Mouse (Mus musculus) forebrain, embryonic 12.5 days (tissue): Measurements from ENCODE around the gene Rab39. TPM values are rescaled to one million over a fixed set of nuclear protein-coding genes. Genes with fewer than 3 reads are reported as not detected.

ENCODE experiments used
- ATAC-seq: fragments of 200-750 bp; cut with Nextera tagmentation; 2 replicates; pipeline ENCODE4 v1.8.0; 2017; ENCODE audit warnings: moderate TSS enrichment; ENCODE audit not compliant: low FRiP score
- H3K27ac ChIP-seq: fragments of 300-500 bp; sonication (generic); 2 replicates; pipeline ENCODE4 v1.5.1; 2016; ENCODE audit warnings: mild to moderate bottlenecking
- H3K27me3 ChIP-seq: fragments of 300-500 bp; sonication (generic); 2 replicates; pipeline ENCODE4 v1.6.1; 2016; ENCODE audit warnings: mild to moderate bottlenecking
- H3K36me3 ChIP-seq: fragments of 300-500 bp; sonication (generic); replicated peaks from 2 replicates; pipeline ENCODE4 v1.6.1; 2016; ENCODE audit warnings: mild to moderate bottlenecking
- H3K4me1 ChIP-seq: fragments of 300-500 bp; sonication (generic); 2 replicates; pipeline ENCODE4 v1.6.1; 2016
- H3K4me2 ChIP-seq: fragments of 300-500 bp; sonication (generic); 2 replicates; pipeline ENCODE4 v1.6.1; 2016; ENCODE audit warnings: mild to moderate bottlenecking, moderate library complexity
- H3K4me3 ChIP-seq: fragments of 300-500 bp; sonication (generic); replicated peaks from 2 replicates; pipeline ENCODE4 v1.5.1; 2016; ENCODE audit warnings: mild to moderate bottlenecking
- H3K9ac ChIP-seq: fragments of 300-500 bp; sonication (generic); 2 replicates; pipeline ENCODE4 v1.6.1; 2016; ENCODE audit warnings: mild to moderate bottlenecking
- H3K9me3 ChIP-seq: fragments of 300-500 bp; sonication (generic); 2 replicates; pipeline ENCODE4 v1.6.1; 2016
- WGBS: fragments of 180-500 bp; shearing (Covaris S2); methylation state at CpG from one replicate; pipeline ENCODE4 v1.1.7; 2016; 5-methylcytosine and 5-hydroxymethylcytosine counted together
- polyA plus RNA-seq: library from polyadenylated mRNA; unstranded; fragments of >200 nt; fragmentation: Nextera tagmentation; extraction: Ambion mirVana; gene quantifications from 2 replicates; pipeline ENCODE4 v1.2.1, GENCODE M21; 2016

Gene Rab39
- 3.6 and 4.1 TPM in 2 replicates for polyA plus RNA-seq

GRCm38 (mm10) chr9:53705992-53706696 is at the start of gene Rab39:
Gene Rab39, minus strand, starts transcription at chr9:53706232.
- H3K27me3 ChIP-seq: no peaks in the 10 kb centered on the region
- H3K9me3 ChIP-seq: no peaks in the 10 kb centered on the region
- peaks cover 6% of the 10 kb centered on the region; the same call in 1 of the 2 replicates for H3K4me1 ChIP-seq
- no peak within 1 kb of the TSS for H3K27ac ChIP-seq
- ATAC-seq: peak; percentile 94
- H3K4me2 ChIP-seq: peak within 1 kb of the TSS; percentile 72
- H3K9ac ChIP-seq: peak within 1 kb of the TSS; percentile 59
- WGBS: under 1% methylated on average over 49 of the region's 49 CpGs
- H3K36me3 ChIP-seq: no peaks in the 10 kb centered on the region
- peak within 1 kb of the TSS; percentile 69 for H3K4me3 ChIP-seq

- H3K27ac ChIP-seq: no peak overlapping the region
- H3K4me2 ChIP-seq: no peak overlapping the region
- H3K9me3 ChIP-seq: no peaks in the 10 kb centered on the region
- H3K27me3 ChIP-seq: no peaks in the 10 kb centered on the region
- no peak overlapping the region for H3K4me3 ChIP-seq
- no peaks in the 10 kb centered on the region for H3K36me3 ChIP-seq
- no peaks in the 10 kb centered on the region for H3K4me1 ChIP-seq
- no peak overlapping the region for H3K9ac ChIP-seq
- no peak for ATAC-seq
Observed at GRCm38 (mm10) chr9:53754801-53755200, 48.8 kb upstream of the Rab39 start.

- Histone ChIP-seq H3K9me3 (no peaks in the 10 kb centered on the region), H3K4me1 (no peaks in the 10 kb centered on the region), H3K4me2 (no peak overlapping the region), H3K9ac (no peak overlapping the region), H3K27me3 (no peaks in the 10 kb centered on the region), H3K27ac (no peak overlapping the region), H3K36me3 (no peaks in the 10 kb centered on the region), H3K4me3 (no peak overlapping the region)
- 47% methylated on average over 5 of the region's 5 CpGs for WGBS
- ATAC-seq: no peak
Observed at GRCm38 (mm10) chr9:53750899-53751298, 44.9 kb upstream of the Rab39 start.

GRCm38 (mm10) chr9:53750411-53750810 is 44.4 kb upstream of the Rab39 start:
- Histone ChIP-seq H3K36me3 (no peaks in the 10 kb centered on the region), H3K9me3 (no peaks in the 10 kb centered on the region), H3K9ac (no peak overlapping the region), H3K27me3 (no peaks in the 10 kb centered on the region), H3K4me3 (no peak overlapping the region), H3K4me1 (no peaks in the 10 kb centered on the region), H3K4me2 (no peak overlapping the region), H3K27ac (no peak overlapping the region)
- ATAC-seq: no peak
- 92% methylated on average over 13 of the region's 13 CpGs for WGBS

- Histone ChIP-seq H3K36me3 (no peaks in the 10 kb centered on the region), H3K4me3 (no peak overlapping the region), H3K4me1 (no peaks in the 10 kb centered on the region), H3K9ac (no peak overlapping the region), H3K9me3 (no peaks in the 10 kb centered on the region), H3K4me2 (no peak overlapping the region), H3K27ac (no peak overlapping the region), H3K27me3 (no peaks in the 10 kb centered on the region)
- no peak for ATAC-seq
- 60% methylated on average over 3 of the region's 3 CpGs for WGBS
Observed at GRCm38 (mm10) chr9:53740829-53741404, 34.9 kb upstream of the Rab39 start.

GRCm38 (mm10) chr9:53705491-53705991 is 491 bp downstream of the Rab39 start:
- peaks cover 6% of the 10 kb centered on the region; the same call in 1 of the 2 replicates for H3K4me1 ChIP-seq
- H3K27ac ChIP-seq: no peak overlapping the region
- peak overlapping the region; percentile 69 for H3K4me3 ChIP-seq
- ATAC-seq: peak; percentile 70
- no peaks in the 10 kb centered on the region for H3K9me3 ChIP-seq
- H3K36me3 ChIP-seq: no peaks in the 10 kb centered on the region
- H3K9ac ChIP-seq: peak overlapping the region; percentile 59
- no peaks in the 10 kb centered on the region for H3K27me3 ChIP-seq
- 0% methylated on average over 28 of the region's 28 CpGs for WGBS
- H3K4me2 ChIP-seq: peak overlapping the region; percentile 72

- H3K36me3 ChIP-seq: no peaks in the 10 kb centered on the region
- no peak overlapping the region for H3K9ac ChIP-seq
- H3K27me3 ChIP-seq: no peaks in the 10 kb centered on the region
- H3K4me1 ChIP-seq: peaks cover 6% of the 10 kb centered on the region; the same call in 1 of the 2 replicates
- no peak overlapping the region for H3K27ac ChIP-seq
- H3K9me3 ChIP-seq: no peaks in the 10 kb centered on the region
- no peak for ATAC-seq
- 92% methylated on average over 1 of the region's 1 CpGs for WGBS
- H3K4me2 ChIP-seq: no peak overlapping the region
- H3K4me3 ChIP-seq: no peak overlapping the region
Observed at GRCm38 (mm10) chr9:53702991-53703390, 3.0 kb downstream of the Rab39 start.

GRCm38 (mm10) chr9:53700496-53700895 is 5.5 kb downstream of the Rab39 start:
- Histone ChIP-seq H3K27me3 (no peaks in the 10 kb centered on the region), H3K4me3 (no peak overlapping the region), H3K4me2 (no peak overlapping the region), H3K9ac (no peak overlapping the region), H3K9me3 (no peaks in the 10 kb centered on the region), H3K4me1 (peaks cover 6% of the 10 kb centered on the region; the same call in 1 of the 2 replicates), H3K27ac (no peak overlapping the region), H3K36me3 (no peaks in the 10 kb centered on the region)
- 73% methylated on average over 4 of the region's 4 CpGs for WGBS
- no peak for ATAC-seq

- Histone ChIP-seq H3K36me3 (no peaks in the 10 kb centered on the region), H3K9me3 (no peaks in the 10 kb centered on the region), H3K4me1 (no peaks in the 10 kb centered on the region), H3K4me3 (no peak overlapping the region), H3K9ac (no peak overlapping the region), H3K27ac (no peak overlapping the region), H3K4me2 (no peak overlapping the region), H3K27me3 (no peaks in the 10 kb centered on the region)
- no peak for ATAC-seq
- 84% methylated on average over 5 of the region's 5 CpGs for WGBS
Observed at GRCm38 (mm10) chr9:53695846-53696245, 10.2 kb downstream of the Rab39 start.

- H3K27me3 ChIP-seq: no peaks in the 10 kb centered on the region
- no peak overlapping the region for H3K4me3 ChIP-seq
- H3K9ac ChIP-seq: no peak overlapping the region
- H3K4me1 ChIP-seq: no peaks in the 10 kb centered on the region
- WGBS: 92% methylated on average over 1 of the region's 1 CpGs
- no peaks in the 10 kb centered on the region for H3K36me3 ChIP-seq
- H3K9me3 ChIP-seq: no peaks in the 10 kb centered on the region
- no peak overlapping the region for H3K4me2 ChIP-seq
- no peak overlapping the region for H3K27ac ChIP-seq
- no peak for ATAC-seq
Observed at GRCm38 (mm10) chr9:53693718-53694117, 12.3 kb downstream of the Rab39 start.

GRCm38 (mm10) chr9:53691745-53692670 is 14.0 kb downstream of the Rab39 start:
- 53% methylated on average over 7 of the region's 7 CpGs for WGBS
- Histone ChIP-seq H3K27ac (no peak overlapping the region), H3K9ac (no peak overlapping the region), H3K9me3 (no peaks in the 10 kb centered on the region), H3K27me3 (no peaks in the 10 kb centered on the region), H3K36me3 (no peaks in the 10 kb centered on the region), H3K4me2 (no peak overlapping the region), H3K4me3 (no peak overlapping the region), H3K4me1 (no peaks in the 10 kb centered on the region)
- no peak for ATAC-seq

- H3K4me1 ChIP-seq: no peaks in the 10 kb centered on the region
- H3K36me3 ChIP-seq: no peaks in the 10 kb centered on the region
- no peak overlapping the region for H3K4me2 ChIP-seq
- no peak for ATAC-seq
- 84% methylated on average over 1 of the region's 1 CpGs for WGBS
- no peaks in the 10 kb centered on the region for H3K9me3 ChIP-seq
- no peaks in the 10 kb centered on the region for H3K27me3 ChIP-seq
- no peak overlapping the region for H3K9ac ChIP-seq
- H3K4me3 ChIP-seq: no peak overlapping the region
- H3K27ac ChIP-seq: no peak overlapping the region
Observed at GRCm38 (mm10) chr9:53680851-53681250, 25.2 kb downstream of the Rab39 start.
